Mouse (Mus musculus): ENCODE measurements around the gene Stip1. TPM values are rescaled to one million over a fixed set of nuclear protein-coding genes. Genes with fewer than 3 reads are reported as not detected.

The Stip1 gene
- polyA plus RNA-seq, 1 experiment from 2014 or later: 372 TPM

DNA sequence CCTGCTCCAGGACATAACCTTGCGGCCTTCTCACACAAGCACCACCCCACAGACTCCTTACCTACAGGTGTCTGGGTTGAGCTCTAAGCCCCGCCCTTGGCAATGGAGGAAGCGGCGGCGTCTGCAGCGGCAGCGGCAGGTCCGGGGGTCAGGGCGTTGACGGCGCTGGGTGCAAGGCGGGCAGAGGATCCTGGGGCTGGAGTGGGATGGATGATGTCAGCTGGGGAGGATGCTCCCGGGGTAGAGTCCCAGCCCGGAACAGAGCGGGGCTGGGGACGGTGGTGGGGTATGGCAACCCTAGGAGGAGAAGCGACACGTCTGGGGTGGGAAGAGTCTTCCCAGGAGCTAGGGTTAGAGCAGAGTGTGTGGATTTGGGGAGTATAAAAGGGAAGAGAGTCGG is 54.5 kb downstream of the Stip1 start:
- Histone ChIP-seq H3K4me3 (peak overlapping the region; percentile 0; the same call in 1 of the 2 replicates), H3K27me3 (ENCODE audit: insufficient read depth, poor library complexity, severe bottlenecking) (no peaks in the 10 kb centered on the region), H3K9me3 (no peaks in the 10 kb centered on the region), H3K4me1 (replicated peaks) (peaks cover 58% of the 10 kb centered on the region), H3K27ac (no peak overlapping the region), H3K36me3 (peaks cover 43% of the 10 kb centered on the region)
- DNase-seq (ENCODE audit: low spot score): no peak
- WGBS: 81% methylated on average over 19 of the region's 19 CpGs

DNA sequence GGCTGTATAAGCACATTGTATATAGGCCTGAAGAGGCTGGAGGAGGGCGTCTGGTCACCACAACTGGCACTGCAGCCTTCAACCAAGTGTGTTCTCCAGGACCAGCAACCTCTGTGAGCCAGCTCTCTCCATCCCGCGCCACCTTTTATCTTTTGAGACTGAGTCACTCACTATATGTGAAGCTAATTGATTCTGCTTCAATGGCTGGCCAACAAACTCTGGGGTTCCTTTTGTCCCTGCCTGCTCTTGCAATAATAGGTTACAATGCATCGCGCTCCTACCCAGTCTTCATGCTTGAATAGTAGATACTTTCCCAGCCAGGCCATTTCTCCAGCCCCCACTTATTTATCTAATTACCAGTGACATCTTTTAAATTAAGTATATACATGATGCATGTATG is 56.1 kb downstream of the Stip1 start:
- WGBS: 52% methylated on average over 5 of the region's 5 CpGs
- Histone ChIP-seq H3K27me3 (ENCODE audit: insufficient read depth, poor library complexity, severe bottlenecking) (no peaks in the 10 kb centered on the region), H3K36me3 (peaks cover 42% of the 10 kb centered on the region), H3K4me1 (replicated peaks) (peaks cover 69% of the 10 kb centered on the region), H3K27ac (no peak overlapping the region), H3K4me3 (no peak overlapping the region), H3K9me3 (no peaks in the 10 kb centered on the region)
- DNase-seq (ENCODE audit: low spot score): no peak

DNA sequence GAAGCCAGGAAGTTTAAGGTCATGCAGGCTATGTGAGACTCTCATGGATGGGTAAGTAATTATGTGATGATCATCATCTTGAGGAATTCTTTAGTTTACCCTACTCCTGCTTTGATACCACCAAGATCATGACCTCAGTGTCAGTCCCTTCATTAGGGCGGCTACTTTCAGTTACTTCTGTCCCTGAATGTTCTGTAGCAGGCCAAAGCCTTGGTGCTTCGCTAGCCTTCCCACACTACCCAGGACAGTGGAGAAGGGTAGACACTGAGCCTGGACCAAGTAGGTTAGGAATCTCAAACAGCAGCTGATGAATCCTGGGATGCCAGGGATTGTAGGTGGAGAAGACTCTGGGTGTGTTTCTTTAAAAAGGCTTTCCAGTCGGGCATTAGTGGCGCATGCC is 58.3 kb downstream of the Stip1 start:
- peaks cover 70% of the 10 kb centered on the region for H3K4me1 ChIP-seq (replicated peaks)
- H3K27me3 ChIP-seq (ENCODE audit: insufficient read depth, poor library complexity, severe bottlenecking): no peaks in the 10 kb centered on the region
- peaks cover 64% of the 10 kb centered on the region for H3K36me3 ChIP-seq
- peak overlapping the region; percentile 73; the same call in 1 of the 2 replicates for H3K4me3 ChIP-seq
- DNase-seq (ENCODE audit: low spot score): no peak
- no peak overlapping the region for H3K27ac ChIP-seq
- 91% methylated on average over 4 of the region's 4 CpGs for WGBS
- H3K9me3 ChIP-seq: no peaks in the 10 kb centered on the region

DNA sequence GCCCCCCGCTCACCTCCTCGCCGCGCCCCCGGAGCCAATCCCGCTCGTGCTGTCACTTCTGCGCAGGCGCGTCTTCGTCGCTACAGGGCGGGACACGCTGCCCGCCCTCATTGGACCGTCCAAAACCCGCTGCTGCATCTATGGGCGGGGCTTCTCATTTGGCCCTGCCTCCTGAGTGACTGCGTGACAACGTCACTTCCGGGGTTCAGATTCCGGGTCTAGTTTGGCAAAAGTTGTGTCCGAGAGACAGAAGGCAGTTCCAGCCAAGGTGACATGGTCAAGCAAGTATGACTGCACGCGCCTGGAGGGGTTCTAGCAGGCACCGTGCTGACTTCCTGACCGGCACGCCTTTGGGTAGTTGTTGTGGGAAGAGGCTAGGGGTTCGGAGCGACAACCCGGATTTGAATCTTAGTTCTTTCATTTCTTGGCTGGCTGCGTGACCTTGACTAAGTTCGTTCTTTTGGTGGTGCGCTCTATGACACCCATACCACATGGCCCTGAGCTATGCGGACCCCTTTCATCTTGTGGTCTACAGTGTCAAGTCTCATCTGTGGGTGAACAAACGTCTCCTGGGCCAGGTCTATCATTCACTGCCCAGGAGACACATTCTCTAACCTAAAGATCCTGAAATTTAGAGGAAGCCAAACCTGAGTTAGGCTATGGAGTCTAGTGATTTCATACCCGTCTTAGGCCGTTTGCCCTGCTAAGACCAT is 59.2 kb downstream of the Stip1 start, which contains the start of gene Fkbp2:
Gene Fkbp2, minus strand, starts transcription at position 121 of the 713 bp plus-strand sequence.
- H3K4me1 ChIP-seq (replicated peaks): peaks cover 71% of the 10 kb centered on the region

DNA sequence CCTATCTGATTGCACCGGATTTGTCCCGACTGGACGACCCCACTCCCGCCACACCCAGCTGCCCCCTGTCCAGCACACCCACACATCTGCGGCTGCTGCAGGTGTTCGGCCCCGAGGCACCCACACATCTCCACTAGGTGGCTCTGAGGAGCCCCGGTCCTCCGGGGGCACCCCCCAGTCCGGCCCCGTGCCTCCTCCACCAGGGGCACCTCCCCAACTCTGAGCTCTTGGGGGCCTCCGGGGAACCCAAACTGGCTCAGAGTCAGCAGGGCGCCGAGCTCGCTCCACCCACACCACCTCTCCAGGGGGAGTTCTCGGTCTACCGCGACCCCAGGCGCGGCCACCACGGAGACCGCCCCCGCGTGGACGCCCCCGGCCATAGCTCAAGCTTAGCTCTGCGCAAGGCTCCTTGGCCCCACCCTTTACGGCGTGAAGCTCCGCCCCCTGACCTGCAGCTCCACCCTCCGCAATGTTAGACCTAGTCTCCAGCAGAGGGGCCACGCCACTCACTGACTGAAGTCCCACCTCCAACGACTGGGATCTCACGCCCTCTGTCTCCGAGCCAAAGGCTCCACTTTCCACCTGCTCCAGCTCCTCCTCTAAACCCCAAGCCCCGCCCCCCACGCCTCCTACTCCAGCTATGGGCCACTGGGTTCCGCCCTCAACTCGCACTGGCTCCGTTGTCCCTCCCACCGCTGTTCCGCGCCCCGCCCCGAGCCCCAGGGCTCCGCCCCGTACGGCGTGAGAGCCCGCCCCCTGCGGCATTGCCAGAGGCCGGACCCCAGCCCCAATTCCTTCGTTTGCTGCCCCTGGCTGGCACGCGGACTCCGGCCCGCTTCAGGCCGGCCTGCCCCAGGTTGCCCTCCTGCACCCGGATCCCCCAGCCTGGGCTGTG is 60.0 kb downstream of the Stip1 start:
- WGBS: under 1% methylated on average over 59 of the region's 59 CpGs
- Histone ChIP-seq H3K36me3 (peaks cover 52% of the 10 kb centered on the region), H3K4me1 (replicated peaks) (peaks cover 69% of the 10 kb centered on the region), H3K4me3 (peak overlapping the region; percentile 73), H3K27me3 (ENCODE audit: insufficient read depth, poor library complexity, severe bottlenecking) (no peaks in the 10 kb centered on the region), H3K9me3 (no peaks in the 10 kb centered on the region), H3K27ac (peak overlapping the region; percentile 98)
- DNase-seq (ENCODE audit: low spot score): peak; percentile 100

More for the DNA sequence above, 59.2 kb downstream of the Stip1 start, which contains the start of gene Fkbp2:
- WGBS: 2% methylated on average over 38 of the region's 38 CpGs
- DNase-seq (ENCODE audit: low spot score): peak; percentile 99
- Histone ChIP-seq H3K4me3 (peak within 1 kb of the TSS; percentile 73), H3K9me3 (no peaks in the 10 kb centered on the region), H3K27me3 (ENCODE audit: insufficient read depth, poor library complexity, severe bottlenecking) (no peaks in the 10 kb centered on the region), H3K36me3 (peaks cover 60% of the 10 kb centered on the region), H3K27ac (peak within 1 kb of the TSS; percentile 98)

DNA sequence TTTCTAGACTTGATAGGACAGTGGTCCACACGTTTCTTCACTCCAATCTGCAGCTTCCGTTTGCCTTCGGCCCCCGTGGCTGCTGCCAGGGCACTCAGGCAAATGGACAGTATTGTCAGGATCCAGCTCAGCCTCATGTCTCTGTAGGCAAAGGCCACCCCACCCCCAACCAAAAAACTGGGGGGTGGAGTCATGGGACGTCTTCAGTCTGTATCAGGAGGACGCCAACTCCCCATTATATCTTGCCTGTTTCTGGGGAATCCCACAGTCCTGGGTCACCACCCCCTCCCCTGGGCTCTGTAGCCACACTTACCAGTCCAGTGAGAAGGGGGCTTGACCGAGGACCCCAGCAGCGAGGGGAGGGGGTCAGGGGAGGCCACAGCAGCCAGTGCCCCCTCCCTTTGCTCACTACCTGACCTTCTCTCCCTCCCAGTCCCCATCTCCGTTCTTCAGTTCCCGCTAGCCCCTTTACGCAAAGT is 60.7 kb downstream of the Stip1 start:
- WGBS: 13% methylated on average over 11 of the region's 11 CpGs
- H3K4me3 ChIP-seq: peak overlapping the region; percentile 73
- H3K27me3 ChIP-seq (ENCODE audit: insufficient read depth, poor library complexity, severe bottlenecking): no peaks in the 10 kb centered on the region
- peaks cover 47% of the 10 kb centered on the region for H3K36me3 ChIP-seq
- peaks cover 69% of the 10 kb centered on the region for H3K4me1 ChIP-seq (replicated peaks)
- DNase-seq (ENCODE audit: low spot score): peak; percentile 43
- peak overlapping the region; percentile 98 for H3K27ac ChIP-seq
- H3K9me3 ChIP-seq: no peaks in the 10 kb centered on the region

DNA sequence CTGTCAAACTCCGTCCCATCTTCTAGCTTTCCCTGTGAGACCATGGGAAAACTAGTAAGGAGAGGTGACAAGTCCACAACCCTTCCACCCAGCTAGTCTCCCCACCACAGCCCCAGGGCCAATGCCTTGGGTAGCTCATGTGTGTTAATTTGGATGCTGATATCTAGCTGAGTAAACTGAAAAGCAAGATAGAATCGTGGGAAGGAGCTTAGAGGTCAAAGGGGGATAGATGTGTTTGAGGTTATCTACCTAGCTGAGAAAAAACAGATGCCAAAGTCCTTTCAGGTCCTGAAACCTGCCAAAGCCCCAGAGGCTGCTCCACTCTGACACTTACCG is 61.2 kb downstream of the Stip1 start:
- Histone ChIP-seq H3K4me1 (replicated peaks) (peaks cover 69% of the 10 kb centered on the region), H3K4me3 (peak overlapping the region; percentile 73), H3K9me3 (no peaks in the 10 kb centered on the region), H3K27ac (peak overlapping the region; percentile 98), H3K27me3 (ENCODE audit: insufficient read depth, poor library complexity, severe bottlenecking) (no peaks in the 10 kb centered on the region; the same call in 1 of the 2 replicates), H3K36me3 (peaks cover 43% of the 10 kb centered on the region)
- no peak for DNase-seq (ENCODE audit: low spot score)
- 57% methylated on average over 3 of the region's 3 CpGs for WGBS

DNA sequence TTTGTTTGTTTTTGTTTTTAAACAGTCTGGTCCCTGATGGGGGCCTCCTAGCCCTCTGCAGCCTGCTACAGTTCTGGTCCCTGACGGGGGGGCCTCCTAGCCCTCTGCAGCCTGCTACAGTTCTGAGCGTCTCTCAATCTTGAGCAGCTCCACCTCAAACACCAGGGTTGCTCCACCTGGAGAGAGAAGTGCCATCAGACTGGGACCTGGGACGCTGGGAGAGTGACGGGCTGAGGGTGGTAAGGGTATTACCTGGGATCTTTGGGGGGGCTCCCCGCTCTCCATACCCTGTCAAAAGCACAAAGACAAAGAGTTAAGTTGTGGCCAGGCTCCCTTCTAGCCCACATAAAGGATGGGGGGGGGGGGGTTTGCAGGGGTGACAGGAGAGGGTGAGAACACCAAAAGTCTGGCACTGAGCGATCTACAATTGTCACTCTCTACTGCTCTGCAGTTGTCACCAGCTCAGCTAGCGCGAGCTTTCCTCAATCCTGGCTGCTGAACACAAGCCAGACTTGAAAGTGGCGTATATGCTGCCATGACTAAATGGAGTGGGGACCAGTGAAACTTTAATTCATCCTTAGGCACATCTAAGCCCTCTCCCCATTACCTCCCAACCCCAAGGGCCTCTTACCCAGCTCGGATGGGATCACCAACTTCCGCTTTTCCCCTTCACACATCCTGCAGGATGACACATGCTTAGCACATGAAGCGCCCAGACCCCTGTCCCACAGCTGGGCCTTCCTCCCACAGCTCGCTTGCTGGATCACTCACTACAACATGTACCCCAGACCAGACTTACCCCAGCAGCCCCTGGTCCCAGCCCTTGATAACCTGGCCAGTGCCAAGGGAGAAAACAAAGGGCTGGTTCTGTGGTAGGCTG is 61.8 kb downstream of the Stip1 start:
- 86% methylated on average over 13 of the region's 13 CpGs for WGBS
- Histone ChIP-seq H3K27ac (peak overlapping the region; percentile 98), H3K9me3 (no peaks in the 10 kb centered on the region), H3K27me3 (ENCODE audit: insufficient read depth, poor library complexity, severe bottlenecking) (peaks cover 3% of the 10 kb centered on the region; the same call in 1 of the 2 replicates), H3K4me3 (peak overlapping the region; percentile 73), H3K36me3 (peaks cover 37% of the 10 kb centered on the region), H3K4me1 (replicated peaks) (peaks cover 70% of the 10 kb centered on the region)
- DNase-seq (ENCODE audit: low spot score): no peak

DNA sequence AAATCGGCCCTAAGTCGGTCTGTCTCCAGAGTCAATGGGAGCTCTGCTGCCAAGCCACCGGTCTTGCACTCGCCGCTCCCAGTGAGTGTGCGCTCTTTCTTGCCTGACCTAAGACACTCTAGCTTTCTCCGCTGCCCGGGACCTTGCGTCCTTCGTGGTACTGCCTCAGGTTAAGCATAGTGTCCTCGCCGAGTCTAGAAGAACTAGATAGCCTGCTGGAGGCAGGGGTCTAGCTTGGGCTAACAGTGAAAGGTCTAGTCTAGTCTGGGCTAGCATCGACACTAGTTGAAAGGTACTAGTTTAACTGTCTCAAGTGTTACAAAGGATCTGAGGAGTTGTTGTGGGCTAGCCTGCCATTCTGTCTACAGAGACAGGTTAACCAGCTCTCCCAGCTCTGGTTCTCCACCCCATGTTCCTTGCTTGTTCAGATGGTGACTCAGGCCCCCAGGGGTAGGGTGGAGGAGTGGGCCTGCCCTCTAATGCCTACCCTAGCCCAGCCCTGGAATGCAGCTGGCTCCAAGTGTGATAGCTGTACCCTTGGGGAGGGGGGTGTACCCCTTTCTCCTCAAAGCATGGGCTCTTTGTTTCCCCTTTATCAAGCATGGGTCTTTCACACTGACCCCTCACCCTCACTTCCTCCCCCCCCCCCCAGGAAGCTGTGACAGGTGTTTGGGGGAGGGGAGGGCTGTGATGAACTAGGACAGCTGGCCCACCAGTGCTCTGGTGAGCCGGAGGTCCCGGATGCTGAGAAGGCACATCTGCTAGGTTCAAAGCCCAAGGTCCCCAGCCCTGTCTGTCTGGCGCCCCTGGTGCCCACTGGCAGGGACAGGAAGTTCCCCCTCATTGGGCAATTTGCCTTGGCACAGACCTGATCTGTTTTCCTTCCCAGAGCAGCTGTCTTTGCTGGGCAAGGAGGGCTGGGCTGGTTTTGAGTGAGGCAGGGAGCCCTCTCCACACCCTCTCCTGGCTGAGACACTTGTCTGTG is 63.9 kb downstream of the Stip1 start, which contains the start of gene Plcb3:
Gene Plcb3, minus strand, starts transcription at position 934 of the 985 bp plus-strand sequence.
- Histone ChIP-seq H3K9me3 (no peaks in the 10 kb centered on the region), H3K27ac (peak within 1 kb of the TSS; percentile 98), H3K4me1 (replicated peaks) (peaks cover 81% of the 10 kb centered on the region), H3K27me3 (ENCODE audit: insufficient read depth, poor library complexity, severe bottlenecking) (peaks cover 23% of the 10 kb centered on the region), H3K36me3 (peaks cover 27% of the 10 kb centered on the region), H3K4me3 (peak within 1 kb of the TSS; percentile 91)
- DNase-seq (ENCODE audit: low spot score): peak; percentile 82
- WGBS: under 1% methylated on average over 16 of the region's 16 CpGs

DNA sequence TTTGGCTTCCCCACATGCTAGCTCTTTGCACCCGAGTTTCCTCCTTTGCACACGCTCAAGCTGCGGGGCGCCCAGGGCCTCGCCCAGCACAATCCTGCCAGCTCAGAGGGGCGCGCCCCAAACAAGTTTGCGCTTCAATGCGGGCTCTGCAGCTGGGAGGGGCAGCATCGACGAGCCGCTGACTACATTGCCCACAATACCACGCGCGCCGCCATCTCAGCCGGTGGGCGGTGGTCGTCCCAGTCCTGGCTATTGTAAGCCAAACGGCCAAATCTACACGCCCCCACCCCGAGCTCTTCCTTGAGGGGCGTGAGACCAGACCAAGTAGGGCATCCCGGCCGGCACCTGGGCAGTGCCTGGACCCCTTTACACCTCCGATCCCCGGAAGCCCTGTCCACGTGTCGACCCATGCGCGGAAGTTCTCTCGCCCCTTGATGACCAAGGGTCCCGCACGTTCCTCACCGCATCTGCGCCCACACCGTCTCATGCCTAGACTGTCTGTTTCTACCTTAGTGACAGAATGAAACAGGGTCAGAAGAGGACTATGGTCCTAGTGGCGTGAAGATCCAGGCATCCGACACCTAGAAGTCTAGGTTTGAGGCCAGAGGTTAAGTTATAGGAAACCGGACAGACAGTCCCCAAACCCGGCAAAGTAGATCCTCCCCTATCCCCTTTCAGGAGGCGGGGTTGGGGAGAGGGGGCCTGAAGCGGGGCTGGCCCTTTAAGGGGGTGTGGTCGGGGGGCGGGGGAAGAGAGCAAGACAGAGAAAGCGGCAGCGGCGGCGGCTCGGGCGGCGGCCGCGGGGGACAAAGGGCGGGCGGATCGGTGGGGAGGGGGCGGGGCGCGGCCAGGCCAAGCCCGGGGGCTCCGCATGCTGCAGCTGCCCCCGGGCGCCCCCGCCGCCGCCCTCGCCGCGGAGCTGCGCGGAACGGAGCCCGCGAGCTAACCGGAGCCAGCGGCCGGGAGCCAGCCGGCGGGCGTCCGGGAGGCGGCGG is 65.3 kb downstream of the Stip1 start, which contains the start of gene Ppp1r14b:
Gene Ppp1r14b, plus strand, starts transcription at position 758 of the 995 bp plus-strand sequence.
- Histone ChIP-seq H3K27me3 (ENCODE audit: insufficient read depth, poor library complexity, severe bottlenecking) (peaks cover 36% of the 10 kb centered on the region), H3K4me1 (replicated peaks) (peaks cover 84% of the 10 kb centered on the region), H3K36me3 (peaks cover 27% of the 10 kb centered on the region), H3K4me3 (peak within 1 kb of the TSS; percentile 91), H3K27ac (peak within 1 kb of the TSS; percentile 95), H3K9me3 (no peaks in the 10 kb centered on the region)
- peak; percentile 91 for DNase-seq (ENCODE audit: low spot score)
- under 1% methylated on average over 80 of the region's 84 CpGs for WGBS
